Mouse (Mus musculus) MEL (cell line): ENCODE results near the gene Lct.

Experiments
- MAZ ChIP-seq: IDR thresholded peaks from 2 replicates; pipeline ENCODE4 v1.6.1; 2012; ENCODE audit warnings: low read depth, mild to moderate bottlenecking, inconsistent platforms, low read length, improper control_type of control experiment
- POLR2A ChIP-seq, 2 experiments: IDR thresholded peaks; 2 replicates each; pipeline ENCODE4 v1.6.1; 2011 to 2012; ENCODE audit warnings: low read length in 2 of 2, mild to moderate bottlenecking in 2 of 2, control low read depth in 1 of 2, improper control_type of control experiment in 1 of 2, low read depth in 1 of 2, moderate library complexity in 1 of 2; ENCODE audit not compliant: control insufficient read depth in 1 of 2, insufficient read depth in 1 of 2, poor library complexity in 1 of 2
- USF2 ChIP-seq, 2 experiments: IDR thresholded peaks; 2 replicates each; pipeline ENCODE4 v1.6.1; 2011 to 2012; ENCODE audit warnings: improper control_type of control experiment in 2 of 2, low read length in 2 of 2, borderline replicate concordance in 1 of 2, inconsistent platforms in 1 of 2, low read depth in 1 of 2, mild to moderate bottlenecking in 1 of 2; ENCODE audit not compliant: insufficient read depth in 1 of 2

DNA sequence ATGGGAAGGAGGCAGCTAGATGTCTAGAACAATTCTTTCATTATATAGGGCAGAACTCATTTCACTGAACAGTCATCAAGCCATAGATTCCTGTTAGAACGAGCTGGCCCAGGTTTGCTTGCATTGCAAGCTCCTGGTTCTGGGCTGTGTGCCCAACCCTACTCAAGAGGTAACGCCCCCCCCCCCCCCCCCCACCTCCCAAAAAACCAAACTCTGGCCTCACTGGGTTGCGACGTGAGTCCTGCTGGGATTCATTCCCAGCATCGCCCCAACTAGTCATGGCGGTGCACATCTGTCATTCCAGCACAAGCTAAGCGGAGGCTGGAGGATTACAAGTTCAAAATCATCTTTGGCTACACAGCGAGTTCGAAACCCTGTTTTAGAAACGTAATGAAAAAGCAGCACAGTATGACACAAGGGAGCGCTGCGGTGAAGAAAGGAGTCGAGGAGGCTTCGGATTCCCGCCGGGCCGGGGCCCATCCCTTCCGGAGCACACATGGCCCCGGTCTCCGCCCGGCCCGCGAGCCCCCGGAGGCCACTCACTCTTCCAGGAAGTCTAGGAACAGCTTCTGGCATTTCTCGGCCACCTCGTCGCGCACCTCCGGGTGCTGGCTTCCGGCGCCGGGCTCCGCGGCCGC lies 30.9 kb upstream of the Lct start:
- TF ChIP-seq USF2 (IDR thresholded peaks at IDR 0.05; ENCODE audit: borderline replicate concordance in 1 of 2, insufficient read depth in 1 of 2, low read depth in 1 of 2, low read length in 2 of 2) (no peak), POLR2A (IDR thresholded peaks at IDR 0.05; ENCODE audit: control insufficient read depth in 1 of 2, insufficient read depth in 1 of 2, low read depth in 1 of 2, low read length in 2 of 2, poor library complexity in 1 of 2) (no peak), MAZ (no peak)
